Mouse (Mus musculus) cerebellum, adult 2 months (tissue): ENCODE data around the gene Klhl2.

Experiments
- CTCF ChIP-seq: fragments of 200-500 bp; IDR thresholded peaks from 2 replicates; pipeline ENCODE4 v1.5.1; 2011; ENCODE audit warnings: low read depth, mild to moderate bottlenecking, control low read depth, low read length, moderate library complexity, borderline replicate concordance; ENCODE audit not compliant: insufficient read depth
- POLR2A ChIP-seq: fragments of 200-500 bp; IDR thresholded peaks from 2 replicates; pipeline ENCODE4 v1.6.1; 2011; ENCODE audit warnings: low read length, control low read depth, borderline replicate concordance; ENCODE audit not compliant: insufficient read depth

DNA sequence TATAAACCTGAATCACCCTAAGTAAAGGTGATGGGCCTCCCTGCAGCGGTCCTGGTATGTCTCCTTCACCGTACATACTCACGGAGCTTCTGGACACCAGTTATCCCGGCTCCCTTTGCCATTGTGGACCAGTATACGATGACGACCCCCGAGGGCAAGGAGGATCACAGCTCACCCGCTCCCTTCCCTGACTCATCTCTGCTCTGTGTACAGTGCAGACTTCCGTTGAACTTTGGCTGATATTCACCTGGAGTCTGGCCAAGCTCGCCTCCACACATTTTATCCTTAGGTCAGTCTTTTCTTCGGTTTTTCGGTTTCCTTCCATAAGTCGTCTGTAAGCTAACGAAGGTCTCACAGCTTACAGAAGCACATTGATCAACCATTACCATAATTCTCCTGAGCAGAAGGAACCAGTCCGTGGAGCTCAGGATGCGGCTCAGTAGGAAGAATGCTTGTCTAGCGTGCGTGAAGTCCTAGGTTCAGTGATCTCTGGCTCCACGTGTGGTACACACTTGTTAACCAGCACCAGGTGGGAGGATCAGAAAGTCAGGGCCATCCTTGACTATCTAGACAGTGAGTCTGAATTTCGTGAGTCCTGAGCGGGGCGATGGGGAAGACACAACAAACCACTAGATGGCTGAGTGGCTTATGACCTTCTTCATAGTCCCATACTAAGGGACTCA lies 28.0 kb upstream of the Klhl2 start:
- no peak for TF ChIP-seq POLR2A
- TF ChIP-seq CTCF, result no peak
